ENCODE assay signal across 8 mouse cellular contexts in the genomic region with DNA sequence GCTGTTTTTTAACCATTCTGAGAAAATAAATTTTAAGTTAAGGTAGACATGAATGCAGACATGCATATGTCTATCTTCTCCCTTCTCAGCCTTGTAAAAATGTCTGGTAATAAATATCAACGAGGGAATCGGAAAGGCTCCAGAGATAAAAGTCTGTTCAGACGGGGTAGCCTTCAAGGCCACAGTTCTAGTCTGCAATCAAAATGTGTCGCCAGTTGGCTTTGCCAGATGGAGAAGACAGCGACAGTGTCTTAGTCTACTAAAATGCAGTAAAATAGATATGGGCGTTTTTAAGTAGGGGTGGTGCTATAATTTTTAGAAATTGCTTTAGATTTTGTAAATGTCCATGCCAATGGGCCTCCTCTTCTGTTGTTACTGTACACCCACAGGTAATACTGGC. TPM values are rescaled to one million over a fixed set of nuclear protein-coding genes. Genes with fewer than 3 reads are reported as not detected.
DNase-seq lines count a peak whose midpoint lies in the region; ATAC-seq and TF ChIP-seq lines count a peak whose summit lies in the region.

No protein-coding gene starts in this region.

- no peak overlapping the region for H3ac ChIP-seq in myocyte (ENCODE audit: control insufficient read depth, insufficient read length)

- no peaks in the 10 kb centered on the region; the same call in 1 of the 2 replicates for H3K36me3 ChIP-seq in embryonic facial prominence, embryonic 11.5 days (replicated peaks; ENCODE audit: control insufficient read depth, insufficient read depth, low read depth, low read length)
- peaks cover 26% of the 10 kb centered on the region for H3K36me3 ChIP-seq in intestine, embryonic 14.5 days (ENCODE audit: control insufficient read depth, insufficient read depth, low read length)
- H3K36me3 ChIP-seq in myocyte (ENCODE audit: control insufficient read depth, insufficient read depth), result no peaks in the 10 kb centered on the region

- ATAC-seq in embryonic facial prominence, embryonic 11.5 days (replicated peaks; ENCODE audit: insufficient number of reproducible peaks, low FRiP score, low TSS enrichment, low read depth), result no peak
- no peak for ATAC-seq in intestine, embryonic 14.5 days (replicated peaks; ENCODE audit: low FRiP score, low TSS enrichment, low read depth)

- no peak for TF ChIP-seq POLR2A in myocyte (IDR thresholded peaks at IDR 0.05; ENCODE audit: insufficient read length, low read depth)

- no peak overlapping the region for H3K27ac ChIP-seq in embryonic facial prominence, embryonic 11.5 days (replicated peaks; ENCODE audit: low read depth, low read length)
- H3K27ac ChIP-seq in intestine, embryonic 14.5 days (ENCODE audit: low read depth), result no peak overlapping the region

- 61% methylated on average over 6 of the region's 6 CpGs for WGBS in embryonic facial prominence, embryonic 11.5 days
- 33% methylated on average over 6 of the region's 6 CpGs for WGBS in intestine, embryonic 14.5 days

- H3K9ac ChIP-seq in embryonic facial prominence, embryonic 11.5 days (replicated peaks; ENCODE audit: low read length), result peak overlapping the region; percentile 14; the same call in 1 of the 2 replicates
- H3K9ac ChIP-seq in intestine, embryonic 14.5 days (ENCODE audit: low read length), result no peak overlapping the region

- H3K4me2 ChIP-seq in embryonic facial prominence, embryonic 11.5 days (ENCODE audit: low read depth, low read length), result peak overlapping the region; percentile 65
- H3K4me2 ChIP-seq in intestine, embryonic 14.5 days (ENCODE audit: low read length), result peak overlapping the region; percentile 66
- peak overlapping the region; percentile 89 for H3K4me2 ChIP-seq in myocyte (ENCODE audit: low read depth)

- H3K79me2 ChIP-seq in myocyte (ENCODE audit: control insufficient read depth, insufficient read depth), result peaks cover 81% of the 10 kb centered on the region

- no peaks in the 10 kb centered on the region; the same call in 1 of the 2 replicates for H3K4me1 ChIP-seq in embryonic facial prominence, embryonic 11.5 days (ENCODE audit: control insufficient read depth, insufficient read depth, low read length)
- peaks cover 18% of the 10 kb centered on the region for H3K4me1 ChIP-seq in intestine, embryonic 14.5 days (replicated peaks; ENCODE audit: control insufficient read depth, insufficient read depth, low read length)

- H3K9me3 ChIP-seq in embryonic facial prominence, embryonic 11.5 days (replicated peaks; ENCODE audit: control insufficient read depth, low read length), result no peaks in the 10 kb centered on the region
- no peaks in the 10 kb centered on the region for H3K9me3 ChIP-seq in intestine, embryonic 14.5 days (ENCODE audit: control insufficient read depth, low read length)

- no peaks in the 10 kb centered on the region for H3K27me3 ChIP-seq in embryonic facial prominence, embryonic 11.5 days (ENCODE audit: control insufficient read depth, insufficient read depth, low read length)
- H3K27me3 ChIP-seq in intestine, embryonic 14.5 days (replicated peaks; ENCODE audit: control insufficient read depth, insufficient read depth, low read length), result no peaks in the 10 kb centered on the region
- no peaks in the 10 kb centered on the region for H3K27me3 ChIP-seq in myocyte (ENCODE audit: control insufficient read depth, insufficient read depth, insufficient read length)

- H3K4me3 ChIP-seq in embryonic facial prominence, embryonic 11.5 days (ENCODE audit: low read depth, low read length), result peak overlapping the region; percentile 27
- peak overlapping the region; percentile 95 for H3K4me3 ChIP-seq in intestine, embryonic 14.5 days (ENCODE audit: low read depth, low read length)
- H3K4me3 ChIP-seq in myocyte, result peak overlapping the region; percentile 93

- DNase-seq in layer of hippocampus, adult 8-10 months (ENCODE audit: low spot score in 2 of 2), result peak; percentile 23 to 30
- DNase-seq in layer of hippocampus, postnatal 10 days (ENCODE audit: low spot score in 2 of 2), result no peak
- DNase-seq in embryonic facial prominence, embryonic 11.5 days (ENCODE audit: low spot score), result no peak
- DNase-seq in intestine, embryonic 14.5 days (ENCODE audit: low spot score), result no peak
- no peak for DNase-seq in cerebellum, adult 9-11 months
- DNase-seq in gastrocnemius, adult 8-10 months (ENCODE audit: low spot score in 2 of 2), result no peak
- no peak for DNase-seq in lung, postnatal 14 days

TF ChIP-seq in myocyte, 11 proteins besides CTCF, POLR2A, EP300 and RAD21:
- no peak for TF ChIP-seq MYOG (IDR thresholded peaks at IDR 0.05; ENCODE audit: control insufficient read depth in 1 of 3, insufficient read depth in 1 of 3, insufficient read length in 2 of 3, low read depth in 2 of 3)

RNA-seq across cellular contexts. Expression of a gene that starts 1.9 kb away (rescaled TPM):
- total RNA-seq in layer of hippocampus, adult 8-10 months (2022), result 10 to 100 TPM; 23.8 to 26.5 (median 24.1) TPM
- total RNA-seq in layer of hippocampus, postnatal 10 days (2021), result 10 to 100 TPM; 27.1 to 27.9 TPM
- 19.5 and 21.4 TPM in 2 replicates for polyA plus RNA-seq in embryonic facial prominence, embryonic 11.5 days (2014; fragmentation: Nextera tagmentation; extraction: Ambion mirVana)
- 18.6 and 19.3 TPM in 2 replicates for polyA plus RNA-seq in intestine, embryonic 14.5 days (2014; fragmentation: Nextera tagmentation; extraction: Ambion mirVana)
- 6.5 TPM for polyA plus RNA-seq in myocyte (2012; fragmentation: generic; extraction: Trizol)
- 1 to 10 TPM; 4.1 to 6.6 (median 5.1) TPM for total RNA-seq in gastrocnemius, adult 8-10 months (2022)

RNA-seq across cellular contexts. Expression of a gene that starts 2.2 kb away (rescaled TPM):
- total RNA-seq in layer of hippocampus, adult 8-10 months (2022), result 10 to 100 TPM in 3 of 4 experiments, 1 to 10 TPM in 1; 8.3 to 12.6 (median 10.9) TPM
- total RNA-seq in layer of hippocampus, postnatal 10 days (2021), result 1 to 10 TPM; 8.5 to 9.9 TPM
- polyA plus RNA-seq in embryonic facial prominence, embryonic 11.5 days (2014; fragmentation: Nextera tagmentation; extraction: Ambion mirVana), result 7.9 and 10.5 TPM in 2 replicates
- 12.1 and 12.2 TPM in 2 replicates for polyA plus RNA-seq in intestine, embryonic 14.5 days (2014; fragmentation: Nextera tagmentation; extraction: Ambion mirVana)
- polyA plus RNA-seq in myocyte (2012; fragmentation: generic; extraction: Trizol), result 3.7 TPM
- total RNA-seq in gastrocnemius, adult 8-10 months (2022), result 1 to 10 TPM; 1.5 to 2.9 (median 2.4) TPM

RNA-seq across cellular contexts. Expression of a gene that starts 23.1 kb away (rescaled TPM):
- 1 to 10 TPM in 1 of 4 experiments, under 1 TPM in 3; 0.87 to 1.5 (median 0.95) TPM for total RNA-seq in layer of hippocampus, adult 8-10 months (2022)
- 1 to 10 TPM in 1 of 2 experiments, under 1 TPM in 1; 0.55 to 1.7 TPM for total RNA-seq in layer of hippocampus, postnatal 10 days (2021)
- 0.20 TPM in 1 of 2 replicates, not detected in the other for polyA plus RNA-seq in embryonic facial prominence, embryonic 11.5 days (2014; fragmentation: Nextera tagmentation; extraction: Ambion mirVana)
- polyA plus RNA-seq in intestine, embryonic 14.5 days (2014; fragmentation: Nextera tagmentation; extraction: Ambion mirVana), result 0.13 TPM in 1 of 2 replicates, not detected in the other
- polyA plus RNA-seq in myocyte (2012; fragmentation: generic; extraction: Trizol), result not detected
- not detected for total RNA-seq in gastrocnemius, adult 8-10 months (2022)

Comparison
In these comparisons a context has a peak if more than half of its experiments do, and no peak if none do; other contexts are left out.
1. DNase-seq: peak in layer of hippocampus, adult 8-10 months (2 of 2); none in layer of hippocampus, postnatal 10 days (0 of 2), embryonic facial prominence, embryonic 11.5 days (single experiment), intestine, embryonic 14.5 days (single experiment), cerebellum, adult 9-11 months (single experiment), gastrocnemius, adult 8-10 months (0 of 2) and lung, postnatal 14 days (single experiment).
2. H3K4me3 ChIP-seq: peak in every context shown above with its lines; median percentile 95 in intestine, embryonic 14.5 days; 93 in myocyte; 27 in embryonic facial prominence, embryonic 11.5 days.
3. Peak in every context shown above with its lines, with median percentiles within 50 percentile points of each other: H3K4me2 ChIP-seq.